Mouse (Mus musculus) embryonic facial prominence, embryonic 10.5 days (tissue): ENCODE results near the gene Urah. TPM values are rescaled to one million over a fixed set of nuclear protein-coding genes. Genes with fewer than 3 reads are reported as not detected.

ENCODE experiments used
- polyA plus RNA-seq: library from polyadenylated mRNA; unstranded; fragments of >200 nt; fragmentation: Nextera tagmentation; extraction: Ambion mirVana; gene quantifications from 2 replicates; pipeline ENCODE4 v1.2.1, GENCODE M21; 2016

Gene Urah
- polyA plus RNA-seq, 1 experiment from 2014 or later: 1.9 TPM

Other genes with a start within 250 kb of the Urah start
- gene Olfr46, start 233.7 kb upstream of the Urah start, polyA plus RNA-seq: 0.01 TPM in 1 of 2 replicates, not detected in the other
- gene Olfr61, start 206.0 kb upstream of the Urah start, polyA plus RNA-seq: not detected in 2 replicates
- not detected in 2 replicates for gene Olfr53, start 188.6 kb upstream of the Urah start, polyA plus RNA-seq
- gene Olfr539, start 175.1 kb upstream of the Urah start, polyA plus RNA-seq: not detected in 2 replicates
- gene Olfr45, start 153.1 kb upstream of the Urah start, polyA plus RNA-seq: not detected in 2 replicates
- not detected in 2 replicates for gene Olfr541, start 137.8 kb upstream of the Urah start, polyA plus RNA-seq
- gene Cyp2e1, start 71.3 kb upstream of the Urah start, polyA plus RNA-seq: not detected in 2 replicates
- gene Syce1, start 47.2 kb upstream of the Urah start, polyA plus RNA-seq: 0.10 and 0.14 TPM in 2 replicates
- 2.9 and 3.6 TPM in 2 replicates for gene Zfp941, start 12.8 kb upstream of the Urah start, polyA plus RNA-seq
- gene Scgb1c1, start 10.5 kb downstream of the Urah start, polyA plus RNA-seq: not detected in 2 replicates
- gene Odf3, start 12.8 kb downstream of the Urah start, polyA plus RNA-seq: not detected in 2 replicates
- 0.22 TPM in 1 of 2 replicates, not detected in the other for gene Gm45785, start 21.3 kb downstream of the Urah start, polyA plus RNA-seq
- 57.7 and 59.1 TPM in 2 replicates for gene Ric8a, start 21.9 kb downstream of the Urah start, polyA plus RNA-seq
- 22.4 and 23.0 TPM in 2 replicates for gene Bet1l, start 22.6 kb downstream of the Urah start, polyA plus RNA-seq
- gene Psmd13, start 47.0 kb downstream of the Urah start, polyA plus RNA-seq: 332 TPM in 2 replicates
- 22.6 and 24.5 TPM in 2 replicates for gene Sirt3, start 47.3 kb downstream of the Urah start, polyA plus RNA-seq
- gene Cox8b, start 65.4 kb downstream of the Urah start, polyA plus RNA-seq: not detected in 2 replicates
- 0.19 TPM in 1 of 2 replicates, not detected in the other for gene Nlrp6, start 85.9 kb downstream of the Urah start, polyA plus RNA-seq
- gene Pgghg, start 106.4 kb downstream of the Urah start, polyA plus RNA-seq: 13.5 and 14.3 TPM in 2 replicates
- 2.9 and 3.8 TPM in 2 replicates for gene Ifitm5, start 115.3 kb downstream of the Urah start, polyA plus RNA-seq
- gene Gm45717, start 120.9 kb downstream of the Urah start, polyA plus RNA-seq: 0.52 TPM in 1 of 2 replicates, not detected in the other
- 602 and 668 TPM in 2 replicates for gene Ifitm2, start 121.0 kb downstream of the Urah start, polyA plus RNA-seq
- 8.7 and 13.4 TPM in 2 replicates for gene Ifitm1, start 132.2 kb downstream of the Urah start, polyA plus RNA-seq
- gene Ifitm3, start 175.8 kb downstream of the Urah start, polyA plus RNA-seq: 42.6 and 44.7 TPM in 2 replicates
- not detected in 2 replicates for gene Ifitm6, start 182.9 kb downstream of the Urah start, polyA plus RNA-seq
- not detected in 2 replicates for gene Gm17387, start 194.1 kb downstream of the Urah start, polyA plus RNA-seq
- gene B4galnt4, start 226.1 kb downstream of the Urah start, polyA plus RNA-seq: 26.5 and 27.7 TPM in 2 replicates
- 9.4 and 9.6 TPM in 2 replicates for gene Pkp3, start 243.2 kb downstream of the Urah start, polyA plus RNA-seq